Mouse (Mus musculus) adrenal gland, postnatal 10 days (tissue): ENCODE results near the gene Mnt. TPM values are rescaled to one million over a fixed set of nuclear protein-coding genes. Genes with fewer than 3 reads are reported as not detected.

Experiments
- DNase-seq: peaks from one replicate; pipeline ENCODE4 v3.0.0; 2021; ENCODE audit warnings: mixed read lengths
- total RNA-seq, 2 experiments: library from RNA; stranded (reverse); gene quantifications; 2 replicates each; pipeline ENCODE4 v1.2.3; 2021

Gene Mnt
- total RNA-seq, 2 experiments from 2014 or later: 19.1 to 20.6 TPM

DNA sequence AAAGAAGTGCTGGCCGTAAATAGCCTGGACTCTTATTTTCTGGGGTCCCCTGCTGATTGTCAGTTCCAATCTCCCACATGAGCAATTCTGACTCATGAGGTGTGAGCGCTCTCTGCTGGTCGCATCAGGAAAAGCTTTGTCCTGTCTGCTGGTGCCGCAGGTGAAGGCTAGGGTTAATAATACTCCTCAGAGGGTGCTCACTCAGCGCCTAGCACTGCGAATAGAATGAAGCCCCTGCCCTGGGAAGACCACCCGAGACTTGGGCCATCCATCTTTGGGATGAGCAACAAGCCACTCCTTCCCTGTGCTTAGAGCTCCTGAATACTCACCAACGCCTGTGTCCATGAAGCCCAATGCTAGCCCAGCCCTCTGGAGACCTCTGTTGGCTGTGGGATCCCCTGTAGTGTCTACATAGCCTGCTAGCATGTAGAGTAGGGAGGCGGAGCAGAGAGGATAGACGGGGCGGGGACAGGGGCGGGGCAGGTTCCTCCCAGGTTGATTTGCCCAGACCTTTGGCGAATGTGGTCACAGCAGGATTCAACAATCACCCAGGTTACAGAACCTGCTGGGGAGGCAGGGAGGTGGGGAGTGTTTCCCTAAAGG, 17.3 kb downstream of the Mnt start:
- DNase-seq: peak; percentile 83

- no peak for DNase-seq
Observed at GRCm38 (mm10) chr11:74850998-74851661, 20.4 kb downstream of the Mnt start.

DNA sequence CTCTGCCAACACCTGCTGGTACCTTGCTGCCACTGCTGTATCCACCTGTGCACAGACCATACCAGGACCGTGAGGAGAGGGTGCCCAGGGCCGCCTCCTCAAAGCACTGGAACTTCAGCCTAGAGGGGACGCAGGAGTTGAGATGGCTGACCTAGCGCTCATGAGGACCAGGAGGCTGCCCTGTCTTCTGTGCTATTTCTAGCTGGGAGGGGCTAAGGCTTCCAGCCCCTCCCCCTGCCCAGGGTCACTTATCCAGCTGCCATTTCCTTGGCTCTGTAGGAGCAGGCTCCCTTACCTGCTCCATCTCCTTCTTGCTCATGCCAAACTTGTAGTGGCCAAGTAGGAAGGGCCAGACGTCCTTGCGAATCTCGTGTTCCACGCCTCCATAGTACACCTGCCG, 27.0 kb downstream of the Mnt start:
- no peak for DNase-seq

GRCm38 (mm10) chr11:74862129-74862528, 31.4 kb downstream of the Mnt start:
- no peak for DNase-seq

- no peak for DNase-seq
Observed at GRCm38 (mm10) chr11:74863471-74863870, 32.8 kb downstream of the Mnt start.

- DNase-seq: no peak
Observed at GRCm38 (mm10) chr11:74864421-74864820, 33.7 kb downstream of the Mnt start.

- DNase-seq: no peak
Observed at GRCm38 (mm10) chr11:74865252-74865651, 34.5 kb downstream of the Mnt start.

DNA sequence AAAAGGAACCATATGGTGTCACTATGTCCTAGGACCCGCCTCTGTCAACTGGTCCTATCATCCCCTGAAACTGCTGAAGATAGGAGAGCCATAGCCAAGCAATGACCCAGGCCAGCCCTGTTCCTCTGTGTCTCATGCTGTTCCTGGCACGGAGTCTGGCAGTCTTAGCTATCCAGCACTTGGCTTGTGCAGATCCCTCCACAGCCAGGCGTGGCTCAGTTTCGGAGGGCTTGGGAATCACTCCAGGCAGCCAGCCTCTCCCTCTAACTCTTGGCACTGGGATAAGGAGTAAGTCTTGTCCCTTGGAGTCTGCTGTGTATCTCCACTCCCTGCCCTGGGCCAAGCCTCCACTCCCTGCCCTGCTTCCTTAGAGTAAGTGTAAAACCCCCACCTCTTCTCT, 35.9 kb downstream of the Mnt start:
- DNase-seq: peak; percentile 78

GRCm38 (mm10) chr11:74867181-74867580, 36.5 kb downstream of the Mnt start:
- DNase-seq: peak; percentile 83

DNA sequence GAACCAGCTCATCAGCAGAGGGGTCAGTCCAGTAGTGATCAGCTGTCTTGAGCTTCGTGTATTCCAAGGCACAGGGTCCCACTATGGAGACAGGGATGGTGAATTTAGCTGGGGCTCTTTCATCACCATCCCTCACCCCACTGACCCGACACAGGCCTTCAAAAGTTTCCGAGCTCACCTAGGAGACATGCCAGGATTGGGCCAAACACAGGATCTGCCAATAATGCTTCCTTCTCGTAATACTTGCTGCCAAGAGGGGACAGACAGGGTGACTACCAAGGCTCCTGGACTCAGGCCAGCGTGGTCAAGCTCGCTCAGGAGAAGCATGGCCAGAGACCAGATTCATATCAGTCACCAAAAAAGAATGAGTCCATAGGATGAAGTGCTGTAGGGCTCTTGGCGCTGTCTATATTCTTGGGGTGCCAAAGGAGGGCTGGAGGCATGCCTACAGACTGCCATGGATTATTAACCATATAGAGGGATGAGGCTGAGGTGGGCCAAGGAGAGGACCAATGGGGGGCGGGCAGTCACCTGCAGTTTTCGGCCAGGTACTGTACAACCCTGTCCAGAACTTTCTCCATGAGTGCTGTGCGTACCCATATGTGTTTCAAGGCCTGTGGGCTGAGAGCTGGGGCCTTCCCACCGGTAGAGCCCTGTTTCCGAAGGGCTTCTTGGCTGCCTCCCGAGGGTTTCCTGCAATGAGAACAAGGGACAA, 37.5 kb downstream of the Mnt start:
- peak; percentile 58 for DNase-seq

- DNase-seq: no peak
Observed at GRCm38 (mm10) chr11:74869603-74870002, 38.9 kb downstream of the Mnt start.

GRCm38 (mm10) chr11:74870544-74870943, 39.8 kb downstream of the Mnt start:
- no peak for DNase-seq

DNA sequence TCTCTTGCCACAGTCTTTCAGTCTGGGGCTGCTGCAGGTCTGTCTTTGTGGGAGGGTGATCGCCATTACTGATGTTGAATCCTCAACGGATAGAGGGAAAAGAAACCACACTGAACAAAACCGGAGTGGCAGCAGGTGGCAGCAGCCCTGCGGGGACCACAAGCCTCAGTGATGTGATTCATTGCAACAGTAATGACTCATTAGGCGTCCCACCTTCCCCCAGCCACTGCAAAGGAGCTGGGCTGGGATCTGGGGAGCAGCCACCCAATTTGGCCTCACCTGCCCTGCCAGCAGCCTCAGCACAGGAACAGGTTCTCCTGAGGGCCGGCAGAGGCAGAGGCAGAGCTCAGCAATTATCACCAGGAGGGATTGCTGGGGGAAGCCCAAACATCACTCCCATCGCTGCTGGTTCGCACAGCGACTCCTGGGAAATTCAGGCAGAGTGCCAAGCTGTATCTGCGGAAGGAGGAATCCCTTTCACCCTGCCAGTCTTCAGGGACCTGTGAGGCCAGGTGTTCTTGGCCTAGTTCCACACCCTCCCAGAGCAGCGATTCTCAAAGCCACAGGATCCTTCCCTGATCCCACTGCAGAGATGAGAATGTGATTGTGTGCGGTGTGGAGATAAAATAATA, 40.4 kb downstream of the Mnt start:
- peak; percentile 52 for DNase-seq

DNA sequence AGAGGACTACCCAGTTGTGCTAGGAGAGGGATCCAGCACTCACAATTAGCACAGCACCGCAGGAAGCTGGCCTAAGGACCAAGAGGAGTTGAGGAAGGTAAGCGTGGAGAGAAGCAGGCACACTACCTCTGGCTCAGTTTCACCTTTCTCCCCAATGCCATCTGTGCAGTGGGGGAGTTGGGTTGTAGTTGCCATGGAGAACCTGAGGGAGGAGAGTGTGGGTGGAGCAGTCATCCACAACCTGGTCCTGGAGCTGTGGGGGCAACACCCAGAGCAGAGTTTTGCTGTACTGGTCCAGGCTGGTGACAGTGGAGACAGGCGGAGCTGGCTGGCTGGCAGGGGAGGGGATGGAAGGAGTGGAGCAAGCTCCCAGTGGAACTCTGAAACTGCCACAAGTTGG, 43.9 kb downstream of the Mnt start:
- DNase-seq: no peak

DNA sequence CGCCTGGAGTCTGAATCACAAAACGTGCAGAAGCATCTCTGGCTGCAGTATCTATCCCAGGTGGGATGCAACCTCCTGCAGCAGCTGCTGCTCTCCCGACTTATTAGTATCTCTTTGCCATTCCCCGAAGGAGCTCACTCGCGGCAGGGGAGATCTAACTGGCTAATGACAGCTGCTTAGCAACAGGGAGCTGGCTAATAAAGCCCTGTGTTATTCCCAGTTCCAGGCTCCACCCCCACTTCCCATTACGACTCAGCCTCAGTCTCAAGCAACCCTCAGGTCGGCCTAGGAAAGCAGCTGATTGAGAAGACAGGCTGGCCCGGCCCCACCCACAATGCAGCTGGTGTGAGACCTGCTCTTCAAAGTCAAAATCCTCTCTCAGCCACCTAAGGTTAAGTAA, 46.1 kb downstream of the Mnt start:
- DNase-seq: peak; percentile 51

- DNase-seq: no peak
Observed at GRCm38 (mm10) chr11:74880999-74881398, 50.3 kb downstream of the Mnt start.

- no peak for DNase-seq
Observed at GRCm38 (mm10) chr11:74881979-74882378, 51.3 kb downstream of the Mnt start.

DNA sequence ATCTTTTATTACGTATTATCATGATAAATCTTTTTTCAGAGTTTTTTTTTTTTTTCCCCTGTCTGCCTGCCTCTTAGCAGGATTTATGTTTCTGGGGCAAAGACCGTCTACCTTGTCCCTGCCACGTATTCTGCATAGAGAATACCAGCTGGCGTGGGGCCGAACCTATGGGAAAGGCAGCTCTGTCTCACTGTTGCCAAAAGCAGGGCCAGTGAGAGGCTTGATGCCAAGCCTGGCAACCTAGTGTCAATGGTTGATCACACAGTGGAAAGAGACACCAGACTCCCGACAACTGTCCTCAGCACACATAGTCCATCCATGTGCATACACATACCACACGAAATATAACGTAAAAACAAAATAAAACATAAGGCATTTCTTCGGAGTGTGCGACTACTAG, 52.4 kb downstream of the Mnt start:
- peak; percentile 58 for DNase-seq

DNA sequence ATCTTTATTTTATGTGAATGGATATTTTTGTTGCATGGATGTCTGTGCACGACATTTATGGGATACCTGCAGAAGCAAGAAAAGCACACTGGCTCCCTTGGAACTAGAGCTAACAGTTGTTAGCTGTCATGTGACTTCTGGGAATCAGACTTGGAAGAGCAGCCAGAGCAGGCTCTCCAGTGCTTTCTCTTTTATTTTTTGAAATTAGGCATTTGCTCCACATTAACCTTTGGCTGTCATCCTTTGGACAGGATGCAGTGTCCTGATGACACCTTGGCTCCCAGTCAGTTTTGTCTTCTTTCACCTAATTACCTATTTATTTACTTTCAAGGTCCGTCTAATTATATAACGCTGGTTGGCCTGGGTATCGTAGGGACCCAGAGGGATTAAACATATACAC, 63.9 kb downstream of the Mnt start:
- no peak for DNase-seq
